Mouse (Mus musculus): ENCODE data around the gene Atoh8. TPM values are rescaled to one million over a fixed set of nuclear protein-coding genes. Genes with fewer than 3 reads are reported as not detected.
A peak's percentile ranks its signal among the peaks of the same experiment; 100 is the strongest.

The Atoh8 gene
- polyA plus RNA-seq, 1 experiment from 2014 or later: 4.7 TPM

DNA sequence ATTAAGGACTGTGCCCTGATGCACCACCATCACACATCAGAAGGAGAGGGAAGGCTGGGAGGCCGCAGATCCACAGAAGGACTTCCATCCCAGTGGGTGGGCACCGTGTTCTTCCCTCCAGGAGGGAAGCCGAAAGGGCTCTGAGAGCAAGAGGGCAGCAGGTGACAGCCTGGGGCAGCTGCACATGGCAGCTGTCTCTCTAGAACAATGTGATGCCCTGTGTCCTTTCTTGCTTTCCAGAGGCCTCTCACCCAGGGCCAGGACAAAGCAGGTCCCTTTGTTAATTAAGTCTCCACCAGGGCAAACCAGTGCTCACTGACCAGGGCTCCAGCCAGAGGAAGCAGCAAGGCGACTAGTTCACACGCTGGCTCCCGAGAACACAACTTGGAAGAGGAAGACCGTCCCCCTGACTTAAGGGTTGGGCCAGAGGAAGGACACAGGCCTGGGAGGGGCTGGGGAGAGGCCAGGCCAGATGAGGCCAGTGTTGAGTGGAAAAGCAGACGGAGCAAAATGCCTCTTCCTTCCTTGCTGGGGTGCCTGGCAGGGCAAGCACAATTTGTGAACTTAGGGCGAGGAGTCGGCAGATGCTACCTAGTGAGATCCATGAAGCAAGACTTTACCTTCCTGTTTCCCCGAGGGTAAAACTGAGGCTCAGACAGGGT, 34.7 kb downstream of the Atoh8 start:
- Histone ChIP-seq H3K36me3 (ENCODE audit: control insufficient read depth, insufficient read depth, low read length) (no peaks in the 10 kb centered on the region), H3K27me3 (replicated peaks; ENCODE audit: control insufficient read depth, insufficient read depth, low read length) (no peaks in the 10 kb centered on the region), H3K4me3 (ENCODE audit: low read length) (no peak overlapping the region), H3K9me3 (ENCODE audit: control insufficient read depth, low read length) (no peaks in the 10 kb centered on the region), H3K27ac (ENCODE audit: low read depth, low read length) (no peak overlapping the region), H3K4me2 (ENCODE audit: low read length) (no peak overlapping the region), H3K9ac (ENCODE audit: low read depth, low read length) (0 out of 2 replicates have a peak overlapping the region, but pooled peaks have one; percentile 29), H3K4me1 (ENCODE audit: control insufficient read depth, insufficient read depth, low read depth, low read length) (peaks cover 8% of the 10 kb centered on the region; the same call in 1 of the 2 replicates)
- no peak for ATAC-seq
- 43% methylated on average over 11 of the region's 11 CpGs for WGBS

DNA sequence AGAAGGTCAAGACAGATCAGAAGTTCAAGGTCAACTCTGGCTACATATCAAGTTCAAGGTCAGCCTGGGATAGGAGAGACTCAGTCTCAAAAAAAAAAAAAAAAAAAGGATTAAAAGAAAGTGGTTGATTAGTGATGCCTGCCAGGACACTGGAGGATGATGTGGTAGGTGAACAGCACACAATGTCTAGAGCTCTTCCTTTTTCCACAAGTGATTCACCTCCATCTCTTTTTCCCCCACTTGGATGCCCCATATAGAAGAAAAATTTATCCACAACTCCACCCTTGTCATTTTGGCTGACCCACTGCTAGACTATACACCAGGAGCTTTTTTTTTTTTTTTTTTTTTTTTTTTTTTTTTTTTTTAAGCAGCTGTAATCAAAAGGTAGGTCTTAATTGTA, 37.9 kb downstream of the Atoh8 start:
- Histone ChIP-seq H3K27me3 (replicated peaks; ENCODE audit: control insufficient read depth, insufficient read depth, low read length) (no peaks in the 10 kb centered on the region), H3K27ac (ENCODE audit: low read depth, low read length) (no peak overlapping the region), H3K4me1 (ENCODE audit: control insufficient read depth, insufficient read depth, low read depth, low read length) (peaks cover 8% of the 10 kb centered on the region; the same call in 1 of the 2 replicates), H3K9ac (ENCODE audit: low read depth, low read length) (no peak overlapping the region), H3K4me3 (ENCODE audit: low read length) (no peak overlapping the region), H3K4me2 (ENCODE audit: low read length) (no peak overlapping the region), H3K36me3 (ENCODE audit: control insufficient read depth, insufficient read depth, low read length) (no peaks in the 10 kb centered on the region), H3K9me3 (ENCODE audit: control insufficient read depth, low read length) (no peaks in the 10 kb centered on the region)
- no peak for ATAC-seq

DNA sequence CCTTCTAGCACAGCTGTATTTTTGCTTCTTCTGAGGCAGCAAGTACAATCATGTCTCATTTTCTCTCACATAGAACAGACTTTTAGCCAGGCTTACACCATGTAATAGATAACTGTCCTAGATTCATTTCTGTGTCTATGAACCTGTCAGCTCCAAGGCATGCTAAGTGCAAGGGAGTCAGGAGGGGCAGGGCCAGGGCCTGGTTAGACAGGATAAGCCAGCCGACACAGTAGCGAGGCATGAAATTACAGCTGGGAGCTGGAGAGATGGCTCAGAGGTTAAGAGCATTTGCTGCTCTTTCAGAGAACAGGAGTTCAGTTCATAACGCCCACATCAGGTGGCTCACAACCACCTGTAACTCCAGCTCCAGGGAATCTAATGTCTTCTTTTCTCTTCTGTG, 38.7 kb downstream of the Atoh8 start:
- Histone ChIP-seq H3K36me3 (ENCODE audit: control insufficient read depth, insufficient read depth, low read length) (no peaks in the 10 kb centered on the region), H3K27me3 (replicated peaks; ENCODE audit: control insufficient read depth, insufficient read depth, low read length) (no peaks in the 10 kb centered on the region), H3K27ac (ENCODE audit: low read depth, low read length) (no peak overlapping the region), H3K9me3 (ENCODE audit: control insufficient read depth, low read length) (no peaks in the 10 kb centered on the region), H3K9ac (ENCODE audit: low read depth, low read length) (no peak overlapping the region), H3K4me1 (ENCODE audit: control insufficient read depth, insufficient read depth, low read depth, low read length) (peaks cover 8% of the 10 kb centered on the region; the same call in 1 of the 2 replicates), H3K4me3 (ENCODE audit: low read length) (no peak overlapping the region), H3K4me2 (ENCODE audit: low read length) (no peak overlapping the region)
- ATAC-seq: no peak
- WGBS: 82% methylated on average over 3 of the region's 3 CpGs

DNA sequence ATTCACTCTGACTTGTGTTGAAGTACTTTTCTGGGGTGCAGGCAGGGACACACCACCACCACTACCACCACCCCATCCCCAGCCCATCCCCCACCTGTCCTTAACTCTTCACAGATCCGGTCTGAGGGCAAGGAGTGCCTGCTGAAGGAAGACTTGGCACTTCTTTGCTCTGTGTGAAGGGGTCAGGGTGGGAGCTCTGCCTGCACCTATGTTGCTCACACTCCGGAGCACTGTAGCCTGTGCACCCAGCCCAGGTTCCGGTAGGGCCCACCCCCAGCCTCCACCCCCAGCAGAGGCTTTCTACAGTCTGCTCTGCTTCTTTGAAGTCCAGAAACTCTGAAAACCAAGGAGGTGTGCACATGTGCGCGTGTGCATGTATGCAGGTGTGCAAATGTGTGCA, 44.8 kb downstream of the Atoh8 start:
- Histone ChIP-seq H3K9me3 (ENCODE audit: control insufficient read depth, low read length) (no peaks in the 10 kb centered on the region), H3K27me3 (replicated peaks; ENCODE audit: control insufficient read depth, insufficient read depth, low read length) (0 out of 2 replicates have a peak, but pooled peaks cover 4% of the 10 kb centered on the region), H3K9ac (ENCODE audit: low read depth, low read length) (no peak overlapping the region), H3K4me3 (ENCODE audit: low read length) (no peak overlapping the region), H3K27ac (ENCODE audit: low read depth, low read length) (no peak overlapping the region), H3K36me3 (ENCODE audit: control insufficient read depth, insufficient read depth, low read length) (no peaks in the 10 kb centered on the region), H3K4me2 (ENCODE audit: low read length) (no peak overlapping the region), H3K4me1 (ENCODE audit: control insufficient read depth, insufficient read depth, low read depth, low read length) (peaks cover 11% of the 10 kb centered on the region)
- ATAC-seq: no peak
- WGBS: 67% methylated on average over 5 of the region's 5 CpGs

DNA sequence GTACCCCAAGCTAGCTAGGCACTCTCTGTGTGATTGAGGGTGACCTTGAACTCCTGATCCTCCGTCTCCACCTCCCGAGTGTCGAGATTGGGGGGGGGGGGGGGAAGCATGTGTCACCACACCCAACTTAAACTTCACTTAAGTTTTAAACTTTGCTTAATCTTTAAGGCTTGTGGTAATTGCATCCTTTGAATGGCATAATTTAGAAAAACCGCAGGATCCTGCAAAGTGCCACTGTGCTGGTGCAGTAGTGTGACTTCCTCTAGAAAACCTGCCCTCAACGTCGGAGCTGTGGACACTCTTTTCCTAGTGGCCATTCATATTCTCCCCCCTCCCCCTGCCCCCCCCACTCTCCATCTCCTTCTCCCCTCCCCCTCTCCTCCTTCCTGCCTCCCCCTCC, 45.3 kb downstream of the Atoh8 start:
- 46% methylated on average over 6 of the region's 6 CpGs for WGBS
- H3K4me1 ChIP-seq (ENCODE audit: control insufficient read depth, insufficient read depth, low read depth, low read length): peaks cover 11% of the 10 kb centered on the region
- no peak overlapping the region for H3K27ac ChIP-seq (ENCODE audit: low read depth, low read length)
- H3K9me3 ChIP-seq (ENCODE audit: control insufficient read depth, low read length): no peaks in the 10 kb centered on the region
- ATAC-seq: no peak
- no peak overlapping the region for H3K4me3 ChIP-seq (ENCODE audit: low read length)
- no peak overlapping the region for H3K9ac ChIP-seq (ENCODE audit: low read depth, low read length)
- no peak overlapping the region for H3K4me2 ChIP-seq (ENCODE audit: low read length)
- H3K27me3 ChIP-seq (replicated peaks; ENCODE audit: control insufficient read depth, insufficient read depth, low read length): 0 out of 2 replicates have a peak, but pooled peaks cover 4% of the 10 kb centered on the region
- no peaks in the 10 kb centered on the region for H3K36me3 ChIP-seq (ENCODE audit: control insufficient read depth, insufficient read depth, low read length)

DNA sequence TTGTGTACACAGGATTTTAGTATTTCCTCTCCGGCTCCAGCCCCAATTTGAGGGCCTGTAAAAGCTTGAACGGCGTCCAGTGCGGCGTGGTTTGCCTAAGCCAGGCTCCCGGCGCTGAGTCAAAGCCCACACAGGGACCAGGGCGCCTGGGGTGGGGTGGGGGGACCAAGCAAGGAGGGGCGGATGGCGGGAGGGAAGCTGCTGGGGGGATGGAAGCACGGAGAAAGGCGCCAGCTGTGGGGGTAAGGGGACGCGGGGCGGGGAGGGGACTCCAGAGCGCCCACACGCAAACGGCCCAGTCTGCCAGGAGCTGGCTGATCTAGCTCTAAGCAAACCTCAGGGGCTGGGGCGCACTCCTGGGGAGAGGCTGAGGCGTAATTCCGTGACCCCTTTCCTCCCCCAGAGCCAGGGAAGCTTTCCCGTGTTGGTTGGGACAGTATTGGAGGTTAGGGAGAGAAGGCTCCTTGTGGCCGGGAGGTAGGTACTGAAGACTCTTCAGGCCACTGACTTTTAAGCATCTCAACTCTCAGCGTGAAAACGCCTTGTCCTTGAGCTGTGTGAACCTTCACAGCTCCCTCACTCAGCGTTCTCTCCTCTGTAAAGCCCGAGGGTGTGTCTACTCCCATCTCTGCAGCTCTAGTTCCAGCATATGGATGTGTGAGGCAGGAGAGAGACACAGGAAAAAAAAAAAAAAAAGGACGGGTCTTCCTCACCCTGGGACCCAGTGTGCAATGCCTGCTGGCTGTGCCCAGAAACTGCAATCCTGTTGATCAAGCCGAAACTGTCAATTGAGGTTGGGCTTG, 46.1 kb downstream of the Atoh8 start:
- peaks cover 11% of the 10 kb centered on the region for H3K4me1 ChIP-seq (ENCODE audit: control insufficient read depth, insufficient read depth, low read depth, low read length)
- peak; percentile 26; the same call in 1 of the 2 replicates for ATAC-seq
- WGBS: 2% methylated on average over 29 of the region's 29 CpGs
- H3K9me3 ChIP-seq (ENCODE audit: control insufficient read depth, low read length): no peaks in the 10 kb centered on the region
- H3K36me3 ChIP-seq (ENCODE audit: control insufficient read depth, insufficient read depth, low read length): no peaks in the 10 kb centered on the region
- peak overlapping the region; percentile 55 for H3K9ac ChIP-seq (ENCODE audit: low read depth, low read length)
- H3K4me2 ChIP-seq (ENCODE audit: low read length): peak overlapping the region; percentile 60
- H3K27ac ChIP-seq (ENCODE audit: low read depth, low read length): no peak overlapping the region
- peak overlapping the region; percentile 23 for H3K4me3 ChIP-seq (ENCODE audit: low read length)
- H3K27me3 ChIP-seq (replicated peaks; ENCODE audit: control insufficient read depth, insufficient read depth, low read length): 0 out of 2 replicates have a peak, but pooled peaks cover 4% of the 10 kb centered on the region

DNA sequence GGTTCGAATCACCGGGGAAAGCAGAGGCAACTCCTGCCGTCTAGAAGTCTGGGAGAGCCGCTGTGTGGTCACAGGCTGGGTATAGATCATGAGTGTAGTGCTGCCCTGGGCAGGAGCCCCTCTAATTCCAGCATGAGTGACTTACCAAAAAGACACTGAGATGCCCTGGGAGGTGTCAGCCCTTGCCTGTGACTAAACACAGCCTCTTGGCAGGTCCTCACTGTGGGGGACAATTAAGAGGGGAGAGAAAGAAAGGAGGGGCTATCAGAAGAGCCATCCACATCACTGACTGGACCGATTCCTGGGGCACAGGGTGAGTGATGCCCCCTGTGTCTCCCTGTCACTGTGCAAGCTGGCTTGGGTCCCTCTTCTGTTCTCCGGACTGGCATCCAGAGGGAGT, 48.6 kb downstream of the Atoh8 start:
- Histone ChIP-seq H3K9ac (ENCODE audit: low read depth, low read length) (no peak overlapping the region), H3K36me3 (ENCODE audit: control insufficient read depth, insufficient read depth, low read length) (no peaks in the 10 kb centered on the region), H3K4me2 (ENCODE audit: low read length) (no peak overlapping the region), H3K9me3 (ENCODE audit: control insufficient read depth, low read length) (no peaks in the 10 kb centered on the region), H3K4me3 (ENCODE audit: low read length) (no peak overlapping the region), H3K4me1 (ENCODE audit: control insufficient read depth, insufficient read depth, low read depth, low read length) (peaks cover 11% of the 10 kb centered on the region), H3K27ac (ENCODE audit: low read depth, low read length) (no peak overlapping the region), H3K27me3 (replicated peaks; ENCODE audit: control insufficient read depth, insufficient read depth, low read length) (0 out of 2 replicates have a peak, but pooled peaks cover 4% of the 10 kb centered on the region)
- WGBS: 74% methylated on average over 6 of the region's 6 CpGs
- no peak for ATAC-seq

DNA sequence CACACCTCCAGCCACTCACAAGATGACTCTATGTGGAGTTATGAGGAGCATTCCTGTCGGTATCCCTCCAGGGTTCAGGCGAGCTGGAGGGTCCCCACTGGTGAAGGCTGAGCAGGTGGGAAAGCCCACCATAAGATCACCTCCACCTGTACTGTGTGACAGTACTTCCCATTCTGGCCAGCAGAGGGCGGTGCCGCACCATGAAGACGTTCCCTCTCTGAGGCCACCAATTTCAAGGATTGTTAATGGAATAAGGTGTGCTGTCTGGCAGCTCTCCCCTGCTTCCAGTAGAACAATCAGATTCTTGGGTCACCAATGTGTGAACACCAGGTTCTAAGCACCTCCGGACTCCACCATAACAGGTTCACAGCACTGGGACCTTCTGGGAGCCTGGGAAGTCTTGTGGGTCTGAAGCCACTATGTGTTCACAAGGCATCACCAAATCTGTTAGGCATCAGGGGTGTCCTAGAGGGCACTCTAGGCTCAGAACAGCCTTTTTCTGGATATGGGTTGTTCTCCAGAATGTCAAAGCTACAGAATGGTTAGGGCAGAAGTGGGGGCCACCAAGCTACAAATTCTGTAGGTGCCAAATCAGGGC, 49.4 kb downstream of the Atoh8 start:
- Histone ChIP-seq H3K9me3 (ENCODE audit: control insufficient read depth, low read length) (no peaks in the 10 kb centered on the region), H3K36me3 (ENCODE audit: control insufficient read depth, insufficient read depth, low read length) (no peaks in the 10 kb centered on the region), H3K4me3 (ENCODE audit: low read length) (no peak overlapping the region), H3K27me3 (replicated peaks; ENCODE audit: control insufficient read depth, insufficient read depth, low read length) (0 out of 2 replicates have a peak, but pooled peaks cover 3% of the 10 kb centered on the region), H3K4me1 (ENCODE audit: control insufficient read depth, insufficient read depth, low read depth, low read length) (peaks cover 11% of the 10 kb centered on the region), H3K27ac (ENCODE audit: low read depth, low read length) (no peak overlapping the region), H3K4me2 (ENCODE audit: low read length) (no peak overlapping the region), H3K9ac (ENCODE audit: low read depth, low read length) (no peak overlapping the region)
- ATAC-seq: peak; percentile 82
- 3% methylated on average over 6 of the region's 6 CpGs for WGBS

DNA sequence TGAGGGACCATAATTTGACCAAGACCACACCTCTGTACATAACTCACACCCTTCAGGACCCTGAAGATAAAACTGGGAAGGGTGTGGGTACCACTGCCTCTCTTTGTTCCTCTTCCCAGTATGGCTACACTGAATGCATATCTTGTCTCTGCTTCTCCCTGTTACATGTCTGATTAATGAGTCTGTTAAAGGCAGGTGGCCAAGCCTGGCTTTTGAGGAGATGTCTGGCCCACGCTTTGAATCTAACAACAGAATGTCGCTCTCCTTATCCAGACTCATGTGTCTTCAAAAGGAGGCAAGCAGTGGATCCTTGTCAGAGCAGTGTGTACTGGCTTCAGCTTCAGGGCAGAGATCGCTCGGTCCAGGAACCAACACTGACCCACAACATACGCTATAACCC, 50.8 kb downstream of the Atoh8 start:
- H3K9me3 ChIP-seq (ENCODE audit: control insufficient read depth, low read length): no peaks in the 10 kb centered on the region
- no peak overlapping the region for H3K27ac ChIP-seq (ENCODE audit: low read depth, low read length)
- no peak overlapping the region for H3K9ac ChIP-seq (ENCODE audit: low read depth, low read length)
- H3K4me3 ChIP-seq (ENCODE audit: low read length): no peak overlapping the region
- no peaks in the 10 kb centered on the region for H3K27me3 ChIP-seq (replicated peaks; ENCODE audit: control insufficient read depth, insufficient read depth, low read length)
- WGBS: 81% methylated on average over 5 of the region's 5 CpGs
- no peaks in the 10 kb centered on the region for H3K36me3 ChIP-seq (ENCODE audit: control insufficient read depth, insufficient read depth, low read length)
- H3K4me2 ChIP-seq (ENCODE audit: low read length): no peak overlapping the region
- H3K4me1 ChIP-seq (ENCODE audit: control insufficient read depth, insufficient read depth, low read depth, low read length): peaks cover 9% of the 10 kb centered on the region
- ATAC-seq: no peak
